Mouse (Mus musculus) urinary bladder, postnatal 10 days (tissue): ENCODE measurements at regions not wholly inside any gene's neighbourhood (a gene's known extent, or its start where the extent isn't known, plus 50 kb on each side); places are given as distances from the start of the nearest gene placed in this dataset.

Experiments
- DNase-seq: peaks from one replicate; pipeline ENCODE4 v3.0.0; 2022; ENCODE audit warnings: low spot score

GRCm38 (mm10) chr13:28450699-28451445, 193.5 kb downstream of the Gm11361 start:
- DNase-seq, result no peak

GRCm38 (mm10) chr13:28449026-28449425, 191.7 kb downstream of the Gm11361 start:
- DNase-seq, result no peak

- no peak for DNase-seq
Observed at GRCm38 (mm10) chr13:28442250-28442649, 184.9 kb downstream of the Gm11361 start.

- DNase-seq, result no peak
Observed at GRCm38 (mm10) chr13:28433445-28433844, 176.1 kb downstream of the Gm11361 start.

GRCm38 (mm10) chr13:28432017-28432416, 174.7 kb downstream of the Gm11361 start:
- DNase-seq, result no peak

GRCm38 (mm10) chr13:28426085-28426484, 168.8 kb downstream of the Gm11361 start:
- DNase-seq, result no peak

- no peak for DNase-seq
Observed at GRCm38 (mm10) chr13:28425116-28425515, 167.8 kb downstream of the Gm11361 start.

GRCm38 (mm10) chr13:28424446-28425059, 167.2 kb downstream of the Gm11361 start:
- DNase-seq, result no peak

GRCm38 (mm10) chr13:28421309-28421708, 164.0 kb downstream of the Gm11361 start:
- DNase-seq, result no peak

- DNase-seq, result no peak
Observed at GRCm38 (mm10) chr13:28420636-28421035, 163.3 kb downstream of the Gm11361 start.

GRCm38 (mm10) chr13:28419950-28420381, 162.6 kb downstream of the Gm11361 start:
- DNase-seq, result no peak

GRCm38 (mm10) chr13:28418936-28419681, 161.8 kb downstream of the Gm11361 start:
- DNase-seq, result no peak

- DNase-seq, result no peak
Observed at GRCm38 (mm10) chr13:28417929-28418881, 160.9 kb downstream of the Gm11361 start.

GRCm38 (mm10) chr13:28417431-28417928, 160.2 kb downstream of the Gm11361 start:
- DNase-seq, result no peak

- no peak for DNase-seq
Observed at GRCm38 (mm10) chr13:28416887-28417286, 159.6 kb downstream of the Gm11361 start.

- no peak for DNase-seq
Observed at GRCm38 (mm10) chr13:28416231-28416630, 158.9 kb downstream of the Gm11361 start.

- no peak for DNase-seq
Observed at GRCm38 (mm10) chr13:28415769-28416168, 158.4 kb downstream of the Gm11361 start.

GRCm38 (mm10) chr13:28410324-28410723, 153.0 kb downstream of the Gm11361 start:
- DNase-seq, result no peak

- DNase-seq, result no peak
Observed at GRCm38 (mm10) chr13:28409609-28409902, 152.2 kb downstream of the Gm11361 start.

- no peak for DNase-seq
Observed at GRCm38 (mm10) chr13:28408868-28409608, 151.7 kb downstream of the Gm11361 start.

GRCm38 (mm10) chr13:28400459-28400858, 143.1 kb downstream of the Gm11361 start:
- DNase-seq, result no peak
